Mouse (Mus musculus) midbrain, postnatal 0 days (tissue): ENCODE measurements around the gene Rimkla. TPM values are rescaled to one million over a fixed set of nuclear protein-coding genes. Genes with fewer than 3 reads are reported as not detected.
A peak's percentile ranks its signal among the peaks of the same experiment; 100 is the strongest.
"Not testable (repeated sequence)": the region's sequence is repeated elsewhere in the genome, so short reads cannot be mapped to it uniquely, and the experiment has no call there.

Source experiments
- ATAC-seq: fragments of 200-750 bp; cut with Nextera tagmentation; 2 replicates; pipeline ENCODE4 v1.8.0; 2017; ENCODE audit warnings: moderate number of reproducible peaks, mild to moderate bottlenecking, moderate TSS enrichment, moderate library complexity; ENCODE audit not compliant: low FRiP score
- DNase-seq: peaks from one replicate; pipeline ENCODE4 v3.0.0-alpha.2; 2015; ENCODE audit warnings: low spot score
- H3K27ac ChIP-seq: fragments of 300-500 bp; sonication (generic); 2 replicates; pipeline ENCODE4 v1.5.1; 2014; ENCODE audit warnings: low read depth, mild to moderate bottlenecking, low read length, mixed read lengths
- H3K27me3 ChIP-seq: fragments of 300-500 bp; sonication (generic); 2 replicates; pipeline ENCODE4 v1.6.1; 2014; ENCODE audit warnings: low read length, control low read depth, mixed read lengths; ENCODE audit not compliant: insufficient read depth
- H3K36me3 ChIP-seq: fragments of 300-500 bp; sonication (generic); 2 replicates; pipeline ENCODE4 v1.6.1; 2014; ENCODE audit warnings: low read length, control low read depth, mixed read lengths; ENCODE audit not compliant: insufficient read depth
- H3K4me1 ChIP-seq: fragments of 300-500 bp; sonication (generic); 2 replicates; pipeline ENCODE4 v1.6.1; 2014; ENCODE audit warnings: mild to moderate bottlenecking, control low read depth, antibody characterized with exemption, low read length, mixed read lengths; ENCODE audit not compliant: insufficient read depth
- H3K4me2 ChIP-seq: fragments of 300-500 bp; sonication (generic); 2 replicates; pipeline ENCODE4 v1.6.1; 2014; ENCODE audit warnings: low read depth, mild to moderate bottlenecking, low read length, mixed read lengths; ENCODE audit not compliant: poor library complexity, severe bottlenecking
- H3K4me3 ChIP-seq: fragments of 300-500 bp; sonication (generic); 2 replicates; pipeline ENCODE4 v1.5.1; 2014; ENCODE audit warnings: low read depth, mild to moderate bottlenecking, low read length, moderate library complexity
- H3K9ac ChIP-seq: fragments of 300-500 bp; sonication (generic); replicated peaks from 2 replicates; pipeline ENCODE4 v1.6.1; 2014; ENCODE audit warnings: mild to moderate bottlenecking, low read length, moderate library complexity, mixed read lengths; ENCODE audit not compliant: poor library complexity, severe bottlenecking
- H3K9me3 ChIP-seq: fragments of 300-500 bp; sonication (generic); 2 replicates; pipeline ENCODE4 v1.6.1; 2016; ENCODE audit warnings: low read length, control low read depth
- CTCF ChIP-seq: IDR thresholded peaks from 2 replicates; pipeline ENCODE4 v1.5.1; 2016; ENCODE audit warnings: antibody characterized with exemption, mild to moderate bottlenecking
- WGBS: fragments of 180-500 bp; shearing (Covaris S2); extraction: QIAGEN DNeasy Blood & Tissue Kit; methylation state at CpG from one replicate; pipeline ENCODE4 v1.1.7; 2014; 5-methylcytosine and 5-hydroxymethylcytosine counted together
- polyA plus RNA-seq: library from polyadenylated mRNA; unstranded; fragments of >200 nt; fragmentation: Nextera tagmentation; extraction: Ambion mirVana; gene quantifications from 2 replicates; pipeline ENCODE4 v1.2.1, GENCODE M21; 2015
- total RNA-seq: library from RNA; depleted of rRNA; stranded (reverse); fragments of >200 nt; gene quantifications from 2 replicates; pipeline ENCODE4 v1.2.3, GENCODE M21; 2014; rRNA removed

Gene Rimkla
- 37.1 and 45.3 TPM in 2 replicates for total RNA-seq
- polyA plus RNA-seq = 25.3 and 25.8 TPM in 2 replicates

GRCm38 (mm10) chr4:119492291-119492932 is at the start of gene Rimkla:
TSS of gene Rimkla (minus strand) at chr4:119492628.
- whole genome bisulfite sequencing = under 1% methylated on average over 62 of the region's 77 CpGs
- DNase-seq (peak; percentile 70), ATAC-seq (peak; percentile 87)
- peak within 1 kb of the TSS; percentile 60 for H3K4me3 ChIP-seq
- no peaks in the 10 kb centered on the region for H3K27me3 ChIP-seq
- peak within 1 kb of the TSS; percentile 71 for H3K9ac ChIP-seq
- H3K27ac ChIP-seq = peak within 1 kb of the TSS; percentile 83
- H3K4me1 ChIP-seq = peaks cover 3% of the 10 kb centered on the region; the same call in 1 of the 2 replicates
- peak within 1 kb of the TSS; percentile 84 for H3K4me2 ChIP-seq
- H3K9me3 ChIP-seq = no peaks in the 10 kb centered on the region
- H3K36me3 ChIP-seq = no peaks in the 10 kb centered on the region
- no peak for TF ChIP-seq CTCF

GRCm38 (mm10) chr4:119540533-119540890 is 48.1 kb upstream of the Rimkla start:
- no peaks in the 10 kb centered on the region for H3K9me3 ChIP-seq
- 4% methylated on average over 10 of the region's 10 CpGs for WGBS
- H3K9ac ChIP-seq = peak overlapping the region; percentile 97
- no peaks in the 10 kb centered on the region for H3K27me3 ChIP-seq
- DNase-seq = peak; percentile 8
- no peaks in the 10 kb centered on the region for H3K36me3 ChIP-seq
- no peak for TF ChIP-seq CTCF
- peak overlapping the region; percentile 98 for H3K4me3 ChIP-seq
- H3K4me2 ChIP-seq = peak overlapping the region; percentile 70
- H3K4me1 ChIP-seq = peaks cover 9% of the 10 kb centered on the region; the same call in 1 of the 2 replicates
- peak overlapping the region; percentile 98 for H3K27ac ChIP-seq
- ATAC-seq = no peak

- Histone ChIP-seq H3K9me3 (no peaks in the 10 kb centered on the region), H3K9ac (peak overlapping the region; percentile 97), H3K4me1 (peaks cover 9% of the 10 kb centered on the region; the same call in 1 of the 2 replicates), H3K27ac (peak overlapping the region; percentile 98), H3K27me3 (no peaks in the 10 kb centered on the region), H3K4me2 (peak overlapping the region; percentile 70), H3K36me3 (no peaks in the 10 kb centered on the region), H3K4me3 (peak overlapping the region; percentile 98)
- WGBS = 4% methylated on average over 43 of the region's 76 CpGs
- no peak for TF ChIP-seq CTCF
- peak; percentile 83 for ATAC-seq
- peak; percentile 69 for DNase-seq
These were observed 47.6 kb upstream of the Rimkla start for GRCm38 (mm10) chr4:119539836-119540532.

- Histone ChIP-seq H3K36me3 (no peaks in the 10 kb centered on the region), H3K9ac (peak within 1 kb of the TSS; percentile 97), H3K4me3 (peak within 1 kb of the TSS; percentile 98), H3K4me2 (peak within 1 kb of the TSS; percentile 70), H3K4me1 (peaks cover 9% of the 10 kb centered on the region; the same call in 1 of the 2 replicates), H3K27me3 (no peaks in the 10 kb centered on the region), H3K27ac (peak within 1 kb of the TSS; percentile 98), H3K9me3 (no peaks in the 10 kb centered on the region)
- TF ChIP-seq CTCF = no peak
- peak; percentile 95 for ATAC-seq
- WGBS = under 1% methylated on average over 64 of the region's 85 CpGs
- DNase-seq = peak; percentile 96
These were observed 46.8 kb upstream of the Rimkla start, which contains the start of gene Frg2f1 for GRCm38 (mm10) chr4:119539031-119539824. TSS of gene Frg2f1 (minus strand) at chr4:119539529.

GRCm38 (mm10) chr4:119537436-119537835 is 45.0 kb upstream of the Rimkla start:
- no peak for TF ChIP-seq CTCF
- Histone ChIP-seq H3K4me1 (peaks cover 9% of the 10 kb centered on the region; the same call in 1 of the 2 replicates), H3K27ac (no peak overlapping the region), H3K9ac (no peak overlapping the region), H3K4me2 (no peak overlapping the region), H3K4me3 (no peak overlapping the region), H3K27me3 (no peaks in the 10 kb centered on the region), H3K36me3 (no peaks in the 10 kb centered on the region), H3K9me3 (no peaks in the 10 kb centered on the region)
- ATAC-seq = no peak
- no peak for DNase-seq
- WGBS = 79% methylated on average over 4 of the region's 4 CpGs

GRCm38 (mm10) chr4:119536615-119537014 is 44.2 kb upstream of the Rimkla start, which contains the start of gene Foxj3:
TSS of gene Foxj3 (plus strand) at chr4:119537004.
- not testable (repeated sequence) for H3K4me1 ChIP-seq, H3K36me3 ChIP-seq, H3K4me3 ChIP-seq, H3K27me3 ChIP-seq, H3K9me3 ChIP-seq, H3K27ac ChIP-seq, H3K4me2 ChIP-seq, H3K9ac ChIP-seq, DNase-seq, ATAC-seq
- 93% methylated on average over 4 of the region's 4 CpGs for WGBS
